Mouse (Mus musculus) lung, postnatal 36 days (tissue): ENCODE data around the gene Btla.

Source experiments
- DNase-seq: peaks from one replicate; pipeline ENCODE4 v3.0.0; 2022; ENCODE audit warnings: mixed read lengths

Btla gene

GRCm38 (mm10) chr16:45261321-45261720, 37.2 kb downstream of the Btla start:
- DNase-seq, result no peak

DNA sequence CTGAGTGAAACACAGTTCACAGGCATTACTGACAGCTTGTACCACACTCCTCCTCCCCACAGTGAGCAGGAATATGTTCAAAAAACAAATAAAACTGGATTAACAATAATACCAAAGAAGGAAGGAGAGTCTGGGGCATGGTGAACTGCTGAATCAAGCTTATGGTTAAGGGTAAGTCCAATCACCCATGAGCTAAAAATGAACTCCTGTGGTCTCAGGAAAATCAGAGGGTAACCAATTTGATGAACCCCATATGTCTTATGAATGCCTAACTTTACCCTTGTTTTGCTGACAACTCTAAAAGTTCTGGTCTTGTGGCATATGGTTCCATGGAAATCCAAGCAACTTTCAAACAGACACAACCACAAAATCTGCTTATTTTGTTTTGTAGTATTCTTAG, 37.9 kb downstream of the Btla start:
- no peak for DNase-seq

- no peak for DNase-seq
Observed at GRCm38 (mm10) chr16:45269886-45270285, 45.8 kb downstream of the Btla start.

DNA sequence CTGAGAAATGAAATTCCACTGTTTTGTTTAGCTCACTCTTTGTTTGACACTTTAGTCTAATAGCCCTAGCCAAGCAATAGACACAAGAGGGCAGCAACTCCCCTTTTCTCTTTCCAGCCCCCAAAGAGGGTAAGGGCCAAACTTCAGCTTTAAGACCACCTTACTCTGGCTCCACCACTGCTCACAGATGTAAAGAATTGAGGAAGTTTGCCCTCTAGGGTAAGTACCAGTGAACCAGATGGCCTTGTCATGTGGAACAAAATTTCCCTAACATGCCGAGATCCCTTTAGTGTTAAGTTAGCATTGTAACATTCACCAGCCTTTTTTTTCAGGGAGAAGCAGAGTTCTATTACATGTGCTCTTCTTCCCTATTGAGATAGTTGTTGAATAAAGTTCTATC, 59.0 kb downstream of the Btla start:
- peak; percentile 51 for DNase-seq

- no peak for DNase-seq
Observed at GRCm38 (mm10) chr16:45297806-45298205, 73.7 kb downstream of the Btla start.
